ENCODE assay signal across 19 mouse cellular contexts in genomic region chr2:6850102-6850644, GRCm38 (mm10).
DNase-seq lines count a peak whose midpoint lies in the region; ATAC-seq lines count a peak whose summit lies in the region.
"Had no signal": no experiment of that assay in that cellular context is flagged by ENCODE, and none has a peak within 500 bp of the region (broad histone marks: within the 10 kb centered on the region; RNA-seq: fewer than 3 reads in every experiment).

No protein-coding gene starts in this region.

- no peak overlapping the region for H3K4me3 ChIP-seq in forebrain, embryonic 13.5 days
- no peak overlapping the region for H3K4me3 ChIP-seq in forebrain, embryonic 11.5 days (ENCODE audit: low read depth, low read length)
- no peak overlapping the region for H3K4me3 ChIP-seq in midbrain, embryonic 11.5 days (ENCODE audit: low read depth, low read length)
- no peak overlapping the region for H3K4me3 ChIP-seq in midbrain, embryonic 10.5 days
- H3K4me3 ChIP-seq in midbrain, embryonic 13.5 days (replicated peaks) = no peak overlapping the region
- H3K4me3 ChIP-seq in liver, embryonic 11.5 days (ENCODE audit: low read depth, low read length) = no peak overlapping the region
- H3K4me3 ChIP-seq: embryonic facial prominence, embryonic 13.5 days; megakaryocyte, embryonic 14.5 days had no signal

- ATAC-seq in forebrain, embryonic 13.5 days = peak; percentile 41; the same call in 1 of the 2 replicates
- no peak for ATAC-seq in forebrain, embryonic 11.5 days (replicated peaks; ENCODE audit: low FRiP score)
- 0 out of 2 replicates have a peak, but pooled peaks have one; percentile 58 for ATAC-seq in midbrain, embryonic 11.5 days (ENCODE audit: low FRiP score)
- ATAC-seq in midbrain, embryonic 13.5 days = peak; percentile 67; the same call in 1 of the 2 replicates
- no peak for ATAC-seq in liver, embryonic 11.5 days (replicated peaks; ENCODE audit: low FRiP score)
- ATAC-seq: activated CD4-positive, CD25-positive, alpha-beta regulatory T cell, adult 4 months had no signal

- WGBS in forebrain, embryonic 13.5 days = 35% methylated on average over 2 of the region's 2 CpGs
- WGBS in forebrain, embryonic 11.5 days = 58% methylated on average over 2 of the region's 2 CpGs
- WGBS in midbrain, embryonic 11.5 days = 35% methylated on average over 2 of the region's 2 CpGs
- WGBS in midbrain, embryonic 10.5 days = 56% methylated on average over 2 of the region's 2 CpGs
- 26% methylated on average over 2 of the region's 2 CpGs for WGBS in midbrain, embryonic 13.5 days
- WGBS in liver, embryonic 11.5 days = 73% methylated on average over 2 of the region's 2 CpGs

- no peak for DNase-seq in forebrain, embryonic 11.5 days (ENCODE audit: low spot score)
- no peak for DNase-seq in midbrain, embryonic 11.5 days (ENCODE audit: low spot score, missing footprints)
- DNase-seq in midbrain, embryonic 10.5 days (ENCODE audit: low spot score) = no peak
- no peak for DNase-seq in kidney, postnatal 14 days
- DNase-seq in liver, embryonic 11.5 days (ENCODE audit: low spot score) = no peak
- DNase-seq: adrenal gland, postnatal 10 days; heart, postnatal 10 days; kidney, adult 11 months; lung, adult 18-20 months; lung, postnatal 14 days; thymus, postnatal 25 days had no signal

- H3K27me3 ChIP-seq in forebrain, embryonic 13.5 days = no peaks in the 10 kb centered on the region
- no peaks in the 10 kb centered on the region for H3K27me3 ChIP-seq in forebrain, embryonic 11.5 days (ENCODE audit: control insufficient read depth, insufficient read depth, low read length)
- H3K27me3 ChIP-seq in midbrain, embryonic 11.5 days (ENCODE audit: control insufficient read depth, insufficient read depth, low read length) = no peaks in the 10 kb centered on the region
- H3K27me3 ChIP-seq in midbrain, embryonic 10.5 days (ENCODE audit: low read depth, poor library complexity, severe bottlenecking) = no peaks in the 10 kb centered on the region
- no peaks in the 10 kb centered on the region for H3K27me3 ChIP-seq in midbrain, embryonic 13.5 days
- no peaks in the 10 kb centered on the region for H3K27me3 ChIP-seq in liver, embryonic 11.5 days (replicated peaks; ENCODE audit: control insufficient read depth, insufficient read depth, low read length)
- H3K27me3 ChIP-seq: embryonic facial prominence, embryonic 13.5 days; megakaryocyte, embryonic 14.5 days had no signal

- H3K4me2 ChIP-seq in forebrain, embryonic 13.5 days = no peak overlapping the region
- H3K4me2 ChIP-seq in forebrain, embryonic 11.5 days (ENCODE audit: low read depth, low read length, severe bottlenecking) = no peak overlapping the region
- H3K4me2 ChIP-seq in midbrain, embryonic 11.5 days = no peak overlapping the region
- no peak overlapping the region for H3K4me2 ChIP-seq in midbrain, embryonic 13.5 days (replicated peaks)
- H3K4me2 ChIP-seq in liver, embryonic 11.5 days = no peak overlapping the region
- H3K4me2 ChIP-seq: embryonic facial prominence, embryonic 13.5 days; heart, embryonic 11.5 days had no signal

- H3K9me3 ChIP-seq in forebrain, embryonic 13.5 days (replicated peaks) = no peaks in the 10 kb centered on the region
- H3K9me3 ChIP-seq in forebrain, embryonic 11.5 days (ENCODE audit: control insufficient read depth, low read length) = no peaks in the 10 kb centered on the region
- peaks cover 3% of the 10 kb centered on the region; the same call in 1 of the 2 replicates for H3K9me3 ChIP-seq in midbrain, embryonic 11.5 days (ENCODE audit: control insufficient read depth, low read length)
- H3K9me3 ChIP-seq in midbrain, embryonic 10.5 days (replicated peaks) = no peaks in the 10 kb centered on the region; the same call in 1 of the 2 replicates
- no peaks in the 10 kb centered on the region for H3K9me3 ChIP-seq in midbrain, embryonic 13.5 days
- H3K9me3 ChIP-seq in liver, embryonic 11.5 days (ENCODE audit: control insufficient read depth, low read length) = no peaks in the 10 kb centered on the region
- H3K9me3 ChIP-seq: embryonic facial prominence, embryonic 13.5 days; G1E; megakaryocyte, embryonic 14.5 days had no signal

- H3K27ac ChIP-seq in forebrain, embryonic 13.5 days = no peak overlapping the region
- H3K27ac ChIP-seq in forebrain, embryonic 11.5 days (ENCODE audit: low read depth, low read length) = no peak overlapping the region
- no peak overlapping the region for H3K27ac ChIP-seq in midbrain, embryonic 11.5 days (ENCODE audit: low read depth, low read length)
- no peak overlapping the region for H3K27ac ChIP-seq in midbrain, embryonic 10.5 days (replicated peaks)
- 0 out of 2 replicates have a peak overlapping the region, but pooled peaks have one; percentile 39 for H3K27ac ChIP-seq in midbrain, embryonic 13.5 days
- H3K27ac ChIP-seq in liver, embryonic 11.5 days (ENCODE audit: low read depth, low read length) = no peak overlapping the region
- H3K27ac ChIP-seq: embryonic facial prominence, embryonic 13.5 days; kidney, postnatal 0 days had no signal

- H3K4me1 ChIP-seq in forebrain, embryonic 13.5 days = peaks cover 22% of the 10 kb centered on the region
- H3K4me1 ChIP-seq in forebrain, embryonic 11.5 days (replicated peaks; ENCODE audit: control insufficient read depth, insufficient read depth, low read length) = no peaks in the 10 kb centered on the region
- H3K4me1 ChIP-seq in midbrain, embryonic 11.5 days (ENCODE audit: control insufficient read depth, insufficient read depth, low read length) = peaks cover 2% of the 10 kb centered on the region; the same call in 1 of the 2 replicates
- H3K4me1 ChIP-seq in midbrain, embryonic 10.5 days = no peaks in the 10 kb centered on the region
- peaks cover 9% of the 10 kb centered on the region; the same call in 1 of the 2 replicates for H3K4me1 ChIP-seq in midbrain, embryonic 13.5 days (replicated peaks)
- no peaks in the 10 kb centered on the region for H3K4me1 ChIP-seq in liver, embryonic 11.5 days (replicated peaks; ENCODE audit: control insufficient read depth, insufficient read depth, low read length)
- H3K4me1 ChIP-seq: embryonic facial prominence, embryonic 13.5 days had no signal

- no peak overlapping the region for H3K9ac ChIP-seq in forebrain, embryonic 13.5 days
- no peak overlapping the region for H3K9ac ChIP-seq in forebrain, embryonic 11.5 days (ENCODE audit: low read length)
- H3K9ac ChIP-seq in midbrain, embryonic 11.5 days (ENCODE audit: low read length) = no peak overlapping the region
- H3K9ac ChIP-seq in midbrain, embryonic 13.5 days (replicated peaks) = no peak overlapping the region
- H3K9ac ChIP-seq in liver, embryonic 11.5 days (ENCODE audit: low read depth, low read length) = no peak overlapping the region
- H3K9ac ChIP-seq: embryonic facial prominence, embryonic 13.5 days had no signal

- H3K36me3 ChIP-seq in forebrain, embryonic 13.5 days (ENCODE audit: poor library complexity, severe bottlenecking) = 0 out of 2 replicates have a peak, but pooled peaks cover 3% of the 10 kb centered on the region
- H3K36me3 ChIP-seq in forebrain, embryonic 11.5 days (ENCODE audit: control insufficient read depth, insufficient read depth, low read length) = no peaks in the 10 kb centered on the region
- no peaks in the 10 kb centered on the region for H3K36me3 ChIP-seq in midbrain, embryonic 11.5 days (ENCODE audit: control insufficient read depth, insufficient read depth, low read length)
- H3K36me3 ChIP-seq in midbrain, embryonic 10.5 days = peaks cover 6% of the 10 kb centered on the region; the same call in 1 of the 2 replicates
- no peaks in the 10 kb centered on the region for H3K36me3 ChIP-seq in midbrain, embryonic 13.5 days
- no peaks in the 10 kb centered on the region for H3K36me3 ChIP-seq in liver, embryonic 11.5 days (ENCODE audit: control insufficient read depth, insufficient read depth, low read length)
- H3K36me3 ChIP-seq: embryonic facial prominence, embryonic 13.5 days; G1E had no signal

Comparison
In these comparisons a context has a peak if more than half of its experiments do, and no peak if none do; other contexts are left out.
1. ATAC-seq: peak in forebrain, embryonic 13.5 days (single experiment), midbrain, embryonic 11.5 days (single experiment) and midbrain, embryonic 13.5 days (single experiment); none in forebrain, embryonic 11.5 days (single experiment) and liver, embryonic 11.5 days (single experiment).